Mouse (Mus musculus) spleen, postnatal 4 days (tissue): Measurements from ENCODE around the gene Ctsg.
"Not testable (repeated sequence)": the region's sequence is repeated elsewhere in the genome, so short reads cannot be mapped to it uniquely, and the experiment has no call there.

ENCODE experiments used
- DNase-seq, 2 experiments: peaks; one replicate each; pipeline ENCODE4 v3.0.0; 2022; ENCODE audit warnings: low spot score in 2 of 2

Gene Ctsg

DNA sequence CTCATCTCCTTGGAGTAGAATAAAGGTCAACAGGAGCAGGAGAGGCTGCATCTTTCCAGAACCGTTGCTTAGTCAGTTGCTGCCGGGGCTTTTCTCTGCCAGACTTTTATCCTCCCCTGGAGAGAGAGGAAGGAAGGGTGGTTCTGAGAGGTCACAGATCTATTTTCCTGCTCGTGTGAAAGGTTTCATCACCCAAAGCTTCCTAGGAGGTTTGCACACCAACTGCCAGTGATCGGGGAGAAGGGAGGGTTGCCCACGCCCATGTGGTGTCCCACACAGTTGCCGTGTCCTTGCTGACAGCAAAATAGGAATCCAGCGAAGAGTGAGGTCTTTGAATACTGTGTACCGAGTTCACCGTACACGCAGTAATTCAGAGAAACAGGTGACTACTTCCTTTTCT is at the start of gene Ctsg:
Ctsg (minus strand) TSS at position 189 of the 400 bp plus-strand sequence.
- DNase-seq: no peak

DNA sequence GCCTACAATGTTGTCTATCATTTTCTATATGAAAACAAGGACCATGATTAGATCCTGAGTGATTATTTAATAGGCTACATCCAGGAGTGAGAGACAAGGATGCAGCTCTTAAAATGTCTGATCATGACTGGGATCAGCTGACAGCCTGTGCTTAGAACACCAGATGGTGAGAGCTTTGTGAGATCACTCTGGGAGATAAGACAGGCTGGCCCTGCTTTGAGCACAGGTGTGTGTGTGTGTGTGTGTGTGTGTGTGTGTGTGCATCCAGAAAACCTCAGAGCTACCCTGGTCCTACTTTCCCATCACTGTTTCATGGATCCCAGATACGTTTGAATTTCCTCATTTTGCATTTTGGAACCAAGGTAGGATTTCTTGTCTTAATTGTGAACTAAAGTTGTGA is 31.3 kb upstream of the Ctsg start:
- not testable (repeated sequence) for DNase-seq

DNA sequence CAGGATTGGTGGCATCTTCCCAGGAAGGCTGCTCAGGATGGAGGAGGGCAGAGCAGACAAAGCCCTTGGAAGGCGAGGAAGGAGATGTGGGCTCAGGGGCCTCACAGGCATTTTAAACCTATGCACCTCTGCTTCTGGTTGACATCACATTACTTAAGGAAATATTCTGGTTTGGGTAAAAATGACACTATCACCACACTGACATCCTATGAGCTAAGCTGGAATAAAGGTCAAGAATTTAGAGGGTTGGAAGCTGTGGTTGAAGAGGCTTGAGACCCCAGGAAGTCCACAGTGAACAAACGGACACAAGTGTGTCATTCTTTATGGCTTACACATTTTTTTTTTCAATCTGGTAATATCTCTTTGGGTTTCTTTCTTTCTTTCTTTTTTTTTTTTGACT is 30.1 kb upstream of the Ctsg start, which contains the start of gene Gzmd:
Gzmd (minus strand) TSS at position 101 of the 400 bp plus-strand sequence.
- not testable (repeated sequence) for DNase-seq

DNA sequence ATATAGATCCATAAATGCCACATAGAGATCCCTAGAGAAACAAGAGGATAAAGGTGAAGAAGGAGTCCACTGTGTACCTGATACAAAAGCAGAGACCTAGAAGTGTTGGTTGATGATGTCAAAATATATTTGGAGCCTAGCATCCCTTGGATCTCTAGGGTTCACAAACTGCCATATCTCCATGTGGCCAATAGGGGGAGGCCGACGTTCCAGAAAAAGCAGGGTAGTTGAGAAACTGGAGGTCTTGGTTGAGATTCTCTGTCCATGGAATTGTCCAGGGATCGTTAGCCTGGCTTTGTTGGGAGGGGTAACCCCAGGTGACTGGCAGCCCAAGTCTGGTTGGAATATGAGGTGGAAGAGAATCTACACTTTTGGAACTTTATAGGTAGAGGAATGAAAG is 26.0 kb upstream of the Ctsg start:
- DNase-seq: no peak

DNA sequence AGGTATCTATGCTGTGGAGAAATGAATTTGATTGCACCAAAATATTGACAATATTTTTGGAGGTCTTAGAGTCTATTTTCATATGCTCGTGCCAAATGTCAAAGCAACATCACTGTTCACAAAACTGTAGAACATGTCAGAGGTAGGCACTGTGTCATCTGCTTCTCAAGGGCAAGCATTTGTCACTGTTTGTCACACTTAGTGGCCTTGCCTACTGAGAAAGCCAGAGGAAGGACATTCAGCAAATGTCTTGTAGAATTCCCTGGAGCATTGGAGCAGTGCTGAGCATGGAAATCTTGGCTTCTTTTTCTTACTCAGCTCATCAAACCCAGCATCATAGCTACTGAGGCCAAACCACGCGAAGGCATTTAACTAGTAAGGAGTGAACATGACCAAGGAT is 21.1 kb upstream of the Ctsg start:
- no peak for DNase-seq

DNA sequence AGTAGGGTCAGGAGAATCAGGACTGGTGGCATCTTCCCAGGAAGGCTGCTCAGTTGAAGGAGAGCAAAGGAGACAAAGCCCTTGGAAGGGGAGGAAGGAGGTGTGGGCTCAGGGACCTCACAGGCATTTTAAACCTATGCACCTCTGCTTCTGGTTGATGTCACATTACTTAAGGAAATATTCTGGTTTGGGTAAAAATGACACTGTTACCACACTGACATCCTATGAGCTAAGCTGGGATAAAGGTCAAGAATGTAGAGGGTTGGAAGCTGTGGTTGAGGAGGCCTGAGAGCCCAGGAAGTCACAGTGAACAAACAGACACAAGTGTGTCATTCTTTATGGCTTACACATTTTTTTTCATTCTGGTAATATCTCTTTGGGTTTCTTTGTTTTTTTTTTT is 18.2 kb upstream of the Ctsg start, which contains the start of gene Gzme:
Gzme (minus strand) TSS at position 101 of the 400 bp plus-strand sequence.
- no peak for DNase-seq

DNA sequence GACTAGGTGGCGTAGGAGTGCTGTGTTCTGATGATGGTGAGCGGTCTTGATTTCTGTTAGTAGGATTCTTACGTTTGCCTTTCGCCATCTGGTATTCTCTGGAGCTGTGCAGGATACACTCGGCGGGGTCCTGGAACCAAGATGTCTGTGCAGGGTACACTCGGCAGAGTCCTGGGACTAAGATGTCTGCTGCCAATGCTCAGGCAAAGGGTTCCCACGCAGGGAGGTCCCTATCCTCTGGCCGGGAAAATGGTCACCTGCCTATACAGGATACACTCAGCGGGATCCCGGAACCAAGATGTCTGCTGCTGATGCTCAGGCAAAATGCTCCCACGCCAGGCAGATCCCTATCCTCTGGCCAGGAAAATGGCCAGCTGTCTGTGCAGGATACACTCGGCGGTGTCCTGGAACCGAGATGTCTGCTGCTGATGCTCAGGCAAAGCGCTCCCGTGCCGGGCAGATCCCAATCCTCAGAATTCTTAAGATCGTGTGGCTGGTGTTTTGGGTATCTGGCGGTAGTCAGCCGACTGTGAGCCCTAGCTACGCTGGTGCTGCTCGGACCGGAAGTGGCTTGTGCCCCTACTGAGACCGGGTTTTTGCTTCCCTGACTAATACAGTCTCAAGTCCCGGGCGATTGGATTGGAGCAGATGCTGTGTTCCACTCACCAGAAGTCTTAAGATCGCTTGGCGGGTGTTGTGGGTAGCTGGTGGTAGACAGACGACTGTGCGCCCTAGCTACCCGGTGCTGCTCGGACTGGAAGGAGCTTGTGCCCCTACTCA is 13.3 kb upstream of the Ctsg start:
- DNase-seq: not testable (repeated sequence)

DNA sequence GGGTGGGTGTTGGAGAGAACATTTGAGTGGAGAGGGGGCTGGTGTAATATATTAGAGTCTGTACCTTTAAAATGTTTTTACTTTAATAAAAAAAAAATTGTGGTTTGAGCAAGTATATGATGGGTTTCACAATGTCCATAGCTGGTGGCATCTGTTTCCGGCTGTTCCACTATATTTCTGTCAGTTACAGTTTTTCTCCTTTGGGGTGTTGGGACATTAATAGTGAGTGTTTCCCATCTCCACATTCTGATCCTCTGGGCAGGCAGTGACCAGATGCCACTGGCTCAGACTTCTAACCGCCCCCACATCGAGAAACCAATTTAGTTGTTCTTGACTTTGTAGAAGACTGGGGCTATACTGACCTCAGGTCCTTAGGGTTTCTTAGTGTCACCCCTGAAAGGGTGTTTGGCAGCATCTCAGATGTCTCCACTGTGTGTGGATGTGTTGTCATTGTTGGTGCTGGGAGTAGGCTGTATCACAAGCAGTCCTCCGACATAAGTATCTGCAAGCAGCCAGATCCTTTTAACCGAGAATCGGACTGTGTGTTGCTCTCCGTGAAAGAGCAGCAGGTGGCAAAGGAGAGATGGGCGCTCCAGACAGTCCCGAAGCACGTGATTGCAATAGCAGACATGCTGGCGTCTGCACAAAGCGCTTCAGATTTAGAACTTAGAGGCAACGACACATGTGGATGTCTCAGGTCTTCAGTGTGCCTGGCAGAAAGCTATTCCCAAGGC is 3.2 kb upstream of the Ctsg start:
- no peak for DNase-seq

DNA sequence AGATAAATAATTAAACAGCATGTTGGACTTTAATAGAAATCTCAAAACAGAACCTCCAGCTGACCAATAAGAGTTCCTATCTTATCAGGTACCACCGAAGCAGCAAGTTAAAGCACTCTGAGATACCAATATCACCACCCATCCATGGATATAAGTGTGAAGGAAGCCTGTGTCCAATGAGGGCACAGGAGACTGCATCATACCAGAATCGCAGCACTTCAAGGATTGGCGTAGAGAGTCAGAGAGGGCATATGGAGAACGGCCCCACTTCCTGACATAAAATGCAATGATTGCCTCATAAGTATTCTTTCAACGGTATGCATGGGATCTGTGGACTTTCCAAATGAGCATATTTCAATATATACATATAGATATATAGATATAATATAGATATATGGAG is 2.6 kb upstream of the Ctsg start:
- DNase-seq: no peak

DNA sequence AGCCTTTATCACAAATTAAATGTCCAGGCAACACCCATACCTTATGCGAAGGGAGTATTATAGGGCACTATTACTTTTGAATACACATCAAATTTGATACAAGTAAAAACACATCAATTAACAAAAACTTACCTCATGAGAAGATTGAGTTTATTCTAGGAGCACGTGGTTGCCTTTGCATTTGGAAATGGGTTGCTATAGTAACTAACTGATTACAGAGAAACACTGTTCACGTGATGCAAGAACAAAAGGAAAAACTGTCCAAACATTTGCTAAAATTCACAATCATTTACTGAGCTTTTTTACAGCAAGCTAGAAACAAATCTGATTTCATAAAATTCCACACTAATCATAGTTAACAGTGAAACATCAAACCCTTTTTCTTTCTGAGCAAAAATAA is 1.1 kb upstream of the Ctsg start:
- DNase-seq: no peak

DNA sequence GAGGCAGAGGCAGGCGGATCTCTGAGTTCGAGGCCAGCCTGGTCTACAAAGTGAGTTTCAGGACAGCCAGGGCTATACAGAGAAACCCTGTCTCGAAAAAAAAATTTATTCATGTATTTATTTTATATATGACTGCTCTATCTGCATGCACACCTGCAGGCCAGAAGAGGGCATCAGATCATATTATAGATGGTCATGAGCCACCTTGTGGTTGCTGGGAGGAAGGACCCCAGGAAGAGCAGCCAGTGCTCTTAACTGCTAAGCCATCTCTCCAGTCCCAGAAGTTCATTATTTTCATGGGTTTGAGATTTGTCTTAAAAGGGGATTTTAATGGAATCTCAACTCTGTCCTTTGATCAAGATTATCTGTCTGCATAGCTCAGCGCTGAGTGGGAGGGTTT is 3.4 kb downstream of the Ctsg start:
- no peak for DNase-seq

DNA sequence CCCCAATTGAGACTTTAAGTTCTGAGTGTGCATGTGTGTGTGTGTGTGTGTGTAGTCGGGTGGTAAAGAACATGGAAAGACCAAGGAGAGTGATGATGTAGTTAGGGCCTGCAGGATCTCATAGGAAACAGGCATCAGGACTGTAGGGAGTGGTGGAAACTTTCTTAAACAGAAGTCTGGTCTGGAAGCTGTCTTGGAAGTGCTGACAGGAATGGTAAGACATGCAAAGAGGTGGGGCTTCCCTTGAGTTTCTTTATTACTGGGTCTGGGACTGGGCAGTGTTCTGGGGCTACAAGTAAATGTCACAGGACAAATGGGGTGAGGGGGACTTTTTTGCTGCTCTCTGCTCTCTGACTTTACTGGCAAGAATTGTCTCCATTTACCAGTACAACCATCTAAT is 4.8 kb downstream of the Ctsg start:
- no peak for DNase-seq

DNA sequence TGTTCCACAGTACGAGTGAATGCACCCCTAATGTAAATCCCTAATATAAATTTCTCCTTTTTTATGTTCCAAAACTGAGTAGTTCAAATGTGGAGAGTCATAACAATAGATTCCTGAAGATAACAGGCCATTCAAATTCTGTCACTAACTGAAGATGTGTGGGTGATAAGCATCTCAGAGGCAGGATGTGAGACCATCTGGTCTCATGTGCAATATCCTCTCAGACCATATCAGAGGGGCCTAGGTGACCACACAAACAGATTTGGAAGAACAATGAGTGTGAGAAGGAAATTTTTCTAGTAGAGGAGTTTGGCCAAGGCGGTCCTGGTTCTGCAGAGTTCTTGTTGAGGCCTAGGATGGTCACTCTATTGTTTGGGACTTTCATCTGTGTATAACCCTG is 9.0 kb downstream of the Ctsg start:
- no peak for DNase-seq

DNA sequence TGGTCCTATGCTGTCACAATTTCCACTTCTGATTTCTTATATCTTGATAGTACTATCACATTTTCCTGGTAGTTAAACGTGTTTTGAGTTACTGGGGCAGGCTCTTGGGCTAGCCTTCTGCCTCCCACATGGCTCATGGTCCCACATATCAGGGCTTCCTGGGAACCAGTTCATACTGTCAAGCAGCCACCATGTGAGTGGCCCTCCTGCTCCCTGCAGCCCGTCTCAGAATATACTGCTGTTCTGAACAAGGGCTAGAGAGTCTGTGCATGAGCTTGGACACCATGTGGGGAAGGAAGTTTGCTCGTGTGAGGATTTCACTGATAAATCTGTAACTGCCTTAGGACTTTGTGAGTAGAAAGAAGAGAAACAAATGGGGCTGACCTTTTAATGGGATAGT is 15.7 kb downstream of the Ctsg start:
- no peak for DNase-seq

DNA sequence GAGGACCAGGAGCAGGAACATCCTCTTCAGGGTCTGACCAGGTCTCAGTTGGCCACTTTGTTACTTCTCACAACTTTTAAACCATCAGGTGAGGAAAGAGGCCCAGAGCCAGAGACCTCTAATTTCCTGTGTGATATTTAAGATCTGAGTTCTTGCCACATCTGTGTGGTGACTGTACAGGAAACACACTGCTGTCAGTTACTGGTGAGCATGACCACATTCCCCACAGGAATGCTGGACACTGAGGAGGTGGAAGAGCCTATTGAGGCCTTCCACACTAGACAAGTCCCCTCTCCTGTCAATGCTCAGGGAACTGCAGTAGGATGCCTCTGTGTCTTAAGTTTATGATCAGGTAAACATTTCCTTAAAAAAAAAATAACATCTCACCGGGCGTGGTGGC is 17.2 kb downstream of the Ctsg start, which contains the start of gene Mcpt8:
Mcpt8 (minus strand) TSS at position 107 of the 400 bp plus-strand sequence.
- DNase-seq: no peak

DNA sequence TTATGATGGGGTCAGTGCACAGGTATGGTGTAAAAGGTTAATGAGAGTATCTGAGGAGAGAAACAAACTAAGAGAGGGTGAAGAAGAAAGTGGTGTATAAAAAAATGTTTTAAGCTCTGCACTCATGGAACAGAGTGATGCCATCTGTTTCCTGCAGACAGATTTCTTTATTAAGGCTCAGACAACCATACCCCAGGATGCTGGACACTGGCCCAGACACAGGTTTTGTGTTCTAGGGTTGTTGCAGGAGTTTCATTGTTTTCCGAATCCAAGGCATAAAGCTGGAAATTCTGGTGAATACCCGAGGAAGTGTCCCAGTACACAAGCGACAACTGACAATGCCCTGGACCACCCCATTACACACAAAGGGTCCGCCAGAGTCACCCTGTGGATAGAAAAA is 20.4 kb downstream of the Ctsg start:
- DNase-seq: no peak

DNA sequence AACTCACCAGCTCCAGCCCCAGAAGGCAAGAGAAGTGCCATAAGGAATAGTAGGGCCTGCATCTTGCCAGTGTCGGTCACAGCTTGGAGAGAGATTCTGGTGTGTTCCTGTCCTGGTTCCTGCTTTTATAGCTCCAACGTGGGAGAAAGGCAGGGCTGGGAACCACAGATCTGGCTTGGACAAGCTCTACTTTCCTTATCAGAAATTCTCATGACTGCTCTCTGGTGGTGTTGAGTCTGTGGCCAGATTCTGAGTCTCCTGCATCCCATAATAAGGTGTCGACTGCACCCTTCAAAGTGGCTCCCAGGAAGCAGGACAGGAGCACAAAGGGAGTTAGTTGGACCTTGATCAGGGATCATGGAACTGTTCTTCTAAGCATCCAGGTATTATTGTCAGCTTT is 40.2 kb downstream of the Ctsg start, which contains the start of gene Mcpt4:
Mcpt4 (minus strand) TSS at position 101 of the 400 bp plus-strand sequence.
- DNase-seq: not testable (repeated sequence)

DNA sequence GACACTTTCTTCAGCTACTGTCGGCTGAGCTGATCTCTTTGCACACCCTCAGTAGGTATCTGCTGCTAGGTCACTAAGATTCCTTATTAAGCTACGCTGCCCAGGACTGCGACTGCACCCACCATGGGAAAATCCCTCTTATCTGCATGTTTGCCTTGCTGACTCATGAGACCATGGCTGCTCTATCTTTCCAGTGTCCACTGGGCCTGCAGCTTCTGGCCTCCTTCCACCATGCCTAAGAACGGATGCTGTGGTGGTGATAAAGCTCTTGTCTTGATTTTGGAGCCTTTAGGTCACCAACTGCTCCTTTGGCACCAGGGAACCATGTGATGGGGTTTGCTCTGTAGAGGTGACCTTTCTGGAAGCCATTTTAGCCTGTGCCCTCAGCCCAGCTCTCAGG is 44.7 kb downstream of the Ctsg start:
- no peak for DNase-seq

DNA sequence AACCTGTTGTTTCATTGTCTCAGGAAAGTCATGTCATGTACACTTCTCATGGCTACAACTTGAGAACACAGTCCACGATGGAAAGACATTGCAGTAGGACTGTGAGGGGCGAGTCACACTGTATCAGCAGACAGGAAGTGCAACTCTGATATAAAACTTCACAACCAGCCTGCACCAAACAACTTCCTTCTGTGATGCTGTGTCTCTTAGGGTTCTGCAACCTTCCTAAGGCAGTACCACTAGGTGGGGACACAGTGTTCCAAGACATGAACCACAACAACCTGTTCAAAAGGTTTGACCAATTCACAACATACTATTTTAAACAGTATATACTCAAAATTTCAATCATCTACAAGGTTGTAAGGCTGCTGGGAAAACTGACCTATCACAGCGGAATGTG is 47.0 kb downstream of the Ctsg start:
- no peak for DNase-seq
